Mouse (Mus musculus) neural tube, embryonic 11.5 days (tissue): ENCODE data around the gene Znrf3. TPM values are rescaled to one million over a fixed set of nuclear protein-coding genes. Genes with fewer than 3 reads are reported as not detected.
A peak's percentile ranks its signal among the peaks of the same experiment; 100 is the strongest.

Experiments used
- ATAC-seq: fragments of 200-750 bp; cut with Nextera tagmentation; 2 replicates; pipeline ENCODE4 v1.8.0; 2017; ENCODE audit warnings: moderate number of reproducible peaks, mild to moderate bottlenecking, moderate TSS enrichment, moderate library complexity; ENCODE audit not compliant: insufficient read depth, low FRiP score, low TSS enrichment
- DNase-seq: peaks from one replicate; pipeline ENCODE4 v3.0.0-alpha.2; 2015; ENCODE audit warnings: low spot score
- H3K27ac ChIP-seq: fragments of 300-500 bp; sonication (generic); 2 replicates; pipeline ENCODE4 v1.5.1; 2014; ENCODE audit warnings: low read depth, mild to moderate bottlenecking, low read length
- H3K27me3 ChIP-seq: fragments of 300-500 bp; sonication (generic); 2 replicates; pipeline ENCODE4 v1.6.1; 2014; ENCODE audit warnings: mild to moderate bottlenecking, low read length, mixed read lengths; ENCODE audit not compliant: control insufficient read depth, insufficient read depth
- H3K36me3 ChIP-seq: fragments of 300-500 bp; sonication (generic); 2 replicates; pipeline ENCODE4 v1.6.1; 2014; ENCODE audit warnings: mild to moderate bottlenecking, low read length, moderate library complexity, mixed read lengths; ENCODE audit not compliant: control insufficient read depth, insufficient read depth
- H3K4me1 ChIP-seq: fragments of 300-500 bp; sonication (generic); 2 replicates; pipeline ENCODE4 v1.6.1; 2014; ENCODE audit warnings: low read length, mixed read lengths; ENCODE audit not compliant: control insufficient read depth, insufficient read depth
- H3K4me2 ChIP-seq: fragments of 300-500 bp; sonication (generic); 2 replicates; pipeline ENCODE4 v1.6.1; 2014; ENCODE audit warnings: low read depth, mild to moderate bottlenecking, moderate library complexity
- H3K4me3 ChIP-seq: fragments of 300-500 bp; sonication (generic); 2 replicates; pipeline ENCODE4 v1.5.1; 2014; ENCODE audit warnings: low read depth, low read length
- H3K9ac ChIP-seq: fragments of 300-500 bp; sonication (generic); 2 replicates; pipeline ENCODE4 v1.6.1; 2014; ENCODE audit warnings: mild to moderate bottlenecking, low read length
- H3K9me3 ChIP-seq: fragments of 300-500 bp; sonication (generic); 2 replicates; pipeline ENCODE4 v1.6.1; 2016; ENCODE audit warnings: low read length; ENCODE audit not compliant: control insufficient read depth
- WGBS: fragments of 180-500 bp; shearing (Covaris S2); extraction: QIAGEN DNeasy Blood & Tissue Kit; methylation state at CpG from one replicate; pipeline ENCODE4 v1.1.7; 2014; 5-methylcytosine and 5-hydroxymethylcytosine counted together
- polyA plus RNA-seq: library from polyadenylated mRNA; unstranded; fragments of >200 nt; fragmentation: Nextera tagmentation; extraction: Ambion mirVana; gene quantifications from 2 replicates; pipeline ENCODE4 v1.2.1, GENCODE M21; 2014

Gene Znrf3
- polyA plus RNA-seq, 1 experiment from 2014 or later = 9.4 TPM

DNA sequence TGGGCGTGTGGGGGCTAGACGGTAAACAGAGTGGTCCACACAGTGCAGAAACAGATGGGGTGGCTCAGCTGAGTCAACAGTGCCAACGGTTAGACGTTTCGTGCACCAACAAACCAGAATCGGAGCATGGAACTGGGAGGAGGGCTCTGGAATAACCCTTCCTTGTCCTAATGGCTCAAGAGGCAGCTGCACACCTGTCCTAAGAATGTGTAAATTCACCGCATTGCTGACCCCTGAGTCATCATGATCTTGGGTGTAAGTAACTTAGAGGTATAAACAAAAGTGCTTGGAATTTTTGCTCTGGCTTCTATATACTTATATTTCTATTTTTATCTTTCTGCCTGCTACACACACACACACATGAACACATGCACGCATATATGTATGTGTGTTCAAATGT, 202.5 kb downstream of the Znrf3 start:
- DNase-seq (no peak), ATAC-seq (no peak)
- H3K36me3 ChIP-seq = no peaks in the 10 kb centered on the region; the same call in 1 of the 2 replicates
- H3K9me3 ChIP-seq = no peaks in the 10 kb centered on the region
- H3K4me1 ChIP-seq = peaks cover 6% of the 10 kb centered on the region
- 73% methylated on average over 8 of the region's 8 CpGs for WGBS
- H3K27ac ChIP-seq = no peak overlapping the region
- no peak overlapping the region for H3K4me2 ChIP-seq
- no peak overlapping the region for H3K4me3 ChIP-seq
- H3K27me3 ChIP-seq = no peaks in the 10 kb centered on the region
- H3K9ac ChIP-seq = no peak overlapping the region

DNA sequence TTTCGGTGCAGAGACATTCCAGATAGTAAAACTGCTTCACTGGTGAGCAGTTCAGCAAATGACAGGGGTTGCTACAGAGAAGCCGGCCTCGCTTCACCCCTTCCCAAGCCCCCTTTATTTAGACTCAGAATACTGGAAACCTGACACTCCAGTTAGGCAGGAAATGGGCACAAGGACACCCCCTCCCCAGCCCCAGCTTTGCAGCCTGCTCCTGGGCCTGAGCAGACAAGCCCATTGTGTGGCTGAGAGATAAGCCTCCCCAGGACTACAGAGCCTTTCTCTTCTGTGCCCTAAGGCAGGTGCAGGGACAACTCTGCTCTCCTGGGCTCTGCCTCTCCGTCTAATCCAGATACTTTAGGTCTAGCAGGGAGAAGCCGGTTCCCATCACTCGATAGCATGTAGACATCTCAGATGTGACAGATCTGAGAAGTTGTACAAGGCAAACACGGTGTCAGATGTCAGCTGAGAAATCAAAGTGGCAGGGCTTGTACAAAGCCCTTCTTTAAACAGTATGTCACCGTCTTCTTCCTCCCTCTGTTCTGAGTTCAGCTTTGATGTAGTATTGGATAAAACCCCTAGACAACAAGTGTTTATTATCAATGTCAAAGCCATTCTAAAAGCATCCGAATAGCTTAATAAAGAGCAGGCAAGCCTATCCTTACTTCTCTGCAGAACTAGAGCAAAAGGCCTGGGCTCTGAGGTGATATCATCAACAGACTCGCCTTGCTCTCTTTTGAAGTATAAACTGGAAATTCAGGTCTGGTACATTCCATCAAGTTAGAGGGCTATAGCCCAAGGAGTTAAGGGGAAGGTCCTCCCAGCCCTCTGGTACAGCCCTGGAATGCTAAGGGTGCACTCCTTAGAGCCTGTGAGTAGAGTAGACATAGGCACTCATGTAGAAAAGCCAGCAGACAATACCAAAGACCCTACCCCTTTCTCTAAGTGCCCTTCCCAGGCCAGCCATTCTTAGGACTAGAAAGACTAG, 204.6 kb downstream of the Znrf3 start:
- Histone ChIP-seq H3K36me3 (no peaks in the 10 kb centered on the region; the same call in none of the 2 replicates), H3K9ac (peak overlapping the region; percentile 5; the same call in 1 of the 2 replicates), H3K9me3 (no peaks in the 10 kb centered on the region), H3K27me3 (no peaks in the 10 kb centered on the region), H3K4me3 (no peak overlapping the region), H3K4me2 (no peak overlapping the region), H3K27ac (peak overlapping the region; percentile 36; the same call in 1 of the 2 replicates), H3K4me1 (peaks cover 6% of the 10 kb centered on the region)
- DNase-seq (peak; percentile 38), ATAC-seq (no peak)
- 19% methylated on average over 10 of the region's 10 CpGs for WGBS

Other genes with a start within 250 kb of the Znrf3 start
- gene Kremen1, start 183.3 kb downstream of the Znrf3 start, polyA plus RNA-seq = 9.6 and 12.0 TPM in 2 replicates
- 150 and 165 TPM in 2 replicates for gene Xbp1, start 75.8 kb upstream of the Znrf3 start, polyA plus RNA-seq
- 26.4 and 28.2 TPM in 2 replicates for gene Ccdc117, start 97.3 kb upstream of the Znrf3 start, polyA plus RNA-seq
- gene Ankrd36, start 124.8 kb upstream of the Znrf3 start, polyA plus RNA-seq = not detected in 2 replicates